Mouse (Mus musculus): ENCODE measurements around the gene Smarcal1.

DNA sequence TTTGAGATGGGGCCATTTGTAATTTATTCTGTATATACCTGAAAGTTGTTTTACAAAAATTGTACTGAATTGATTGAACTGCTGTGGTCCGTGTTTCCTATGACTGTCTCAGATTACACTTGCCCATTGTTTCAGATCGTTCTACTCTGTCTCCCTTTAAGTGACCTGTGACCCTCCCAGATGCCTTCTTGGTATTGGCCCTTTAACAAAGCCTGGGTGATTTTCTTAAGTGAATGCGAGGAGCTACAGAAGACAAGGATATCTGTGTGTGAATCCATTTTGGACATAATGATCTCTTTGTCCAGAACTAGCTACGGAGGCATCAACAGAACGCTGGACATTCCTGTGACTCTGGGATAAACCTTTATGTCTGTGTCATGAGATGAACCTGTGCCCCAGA, 52.2 kb downstream of the Smarcal1 start:
- TF ChIP-seq CTCF (IDR thresholded peaks at IDR 0.05; ENCODE audit: control insufficient read depth, insufficient read depth, low read length) (no peak), POLR2A (IDR thresholded peaks at IDR 0.05; ENCODE audit: borderline replicate concordance, control insufficient read depth, low read depth, low read length) (no peak)
